Mouse (Mus musculus): ENCODE data around the gene Ehhadh.
"Not testable (repeated sequence)": the region's sequence is repeated elsewhere in the genome, so short reads cannot be mapped to it uniquely, and the experiment has no call there.

Ehhadh gene

GRCm38 (mm10) chr16:21794697-21795045 is 7.1 kb upstream of the Ehhadh start:
- no peak for DNase-seq (ENCODE audit: low read depth, low spot score)

GRCm38 (mm10) chr16:21793875-21794696 is 6.5 kb upstream of the Ehhadh start, which contains the start of gene Map3k13:
Gene Map3k13, plus strand, starts transcription at chr16:21794346.
- DNase-seq (ENCODE audit: low read depth, low spot score): peak; percentile 96

- DNase-seq (ENCODE audit: low read depth, low spot score): not testable (repeated sequence)
Observed at GRCm38 (mm10) chr16:21793080-21793810, 5.6 kb upstream of the Ehhadh start.

- DNase-seq (ENCODE audit: low read depth, low spot score): no peak
Observed at GRCm38 (mm10) chr16:21791779-21792178, 4.2 kb upstream of the Ehhadh start.

- no peak for DNase-seq (ENCODE audit: low read depth, low spot score)
Observed at GRCm38 (mm10) chr16:21790469-21790868, 2.9 kb upstream of the Ehhadh start.

- DNase-seq (ENCODE audit: low read depth, low spot score): no peak
Observed at GRCm38 (mm10) chr16:21789180-21789579, 1.6 kb upstream of the Ehhadh start.

GRCm38 (mm10) chr16:21788581-21788980 is 974 bp upstream of the Ehhadh start:
- no peak for DNase-seq (ENCODE audit: low read depth, low spot score)

GRCm38 (mm10) chr16:21786317-21786716 is 1.3 kb downstream of the Ehhadh start:
- DNase-seq (ENCODE audit: low read depth, low spot score): no peak

- DNase-seq (ENCODE audit: low read depth, low spot score): no peak
Observed at GRCm38 (mm10) chr16:21785000-21785399, 2.6 kb downstream of the Ehhadh start.

- DNase-seq (ENCODE audit: low read depth, low spot score): no peak
Observed at GRCm38 (mm10) chr16:21782807-21783206, 4.8 kb downstream of the Ehhadh start.

GRCm38 (mm10) chr16:21781895-21782294 is 5.7 kb downstream of the Ehhadh start:
- DNase-seq (ENCODE audit: low read depth, low spot score): no peak

GRCm38 (mm10) chr16:21781277-21781676 is 6.3 kb downstream of the Ehhadh start:
- no peak for DNase-seq (ENCODE audit: low read depth, low spot score)

GRCm38 (mm10) chr16:21779149-21779548 is 8.5 kb downstream of the Ehhadh start:
- no peak for DNase-seq (ENCODE audit: low read depth, low spot score)

GRCm38 (mm10) chr16:21778293-21778866 is 9.2 kb downstream of the Ehhadh start:
- peak; percentile 36 for DNase-seq (ENCODE audit: low read depth, low spot score)

GRCm38 (mm10) chr16:21774725-21775124 is 12.9 kb downstream of the Ehhadh start:
- no peak for DNase-seq (ENCODE audit: low read depth, low spot score)

GRCm38 (mm10) chr16:21769667-21770066 is 17.9 kb downstream of the Ehhadh start:
- no peak for DNase-seq (ENCODE audit: low read depth, low spot score)

GRCm38 (mm10) chr16:21768255-21768654 is 19.4 kb downstream of the Ehhadh start:
- no peak for DNase-seq (ENCODE audit: low read depth, low spot score)

GRCm38 (mm10) chr16:21758447-21758846 is 29.2 kb downstream of the Ehhadh start:
- DNase-seq (ENCODE audit: low read depth, low spot score): no peak

- no peak for DNase-seq (ENCODE audit: low read depth, low spot score)
Observed at GRCm38 (mm10) chr16:21743401-21743800, 44.2 kb downstream of the Ehhadh start.

- DNase-seq (ENCODE audit: low read depth, low spot score): no peak
Observed at GRCm38 (mm10) chr16:21742898-21743297, 44.7 kb downstream of the Ehhadh start.

- DNase-seq (ENCODE audit: low read depth, low spot score): no peak
Observed at GRCm38 (mm10) chr16:21742191-21742870, 45.3 kb downstream of the Ehhadh start.

- no peak for DNase-seq (ENCODE audit: low read depth, low spot score)
Observed at GRCm38 (mm10) chr16:21741542-21741941, 46.1 kb downstream of the Ehhadh start.

Measured in forelimb bud, embryonic 11.5 days (tissue).